Mouse (Mus musculus) limb, embryonic 11.5 days (tissue): ENCODE measurements around the gene Olfr317. TPM values are rescaled to one million over a fixed set of nuclear protein-coding genes. Genes with fewer than 3 reads are reported as not detected.
"Not testable (repeated sequence)": the region's sequence is repeated elsewhere in the genome, so short reads cannot be mapped to it uniquely, and the experiment has no call there.

Experiments used
- ATAC-seq: fragments of 200-750 bp; cut with Nextera tagmentation; 2 replicates; pipeline ENCODE4 v1.8.0; 2017; ENCODE audit warnings: low read depth; ENCODE audit not compliant: insufficient number of reproducible peaks, low FRiP score, low TSS enrichment
- DNase-seq: peaks from one replicate; pipeline ENCODE4 v3.0.0-alpha.2; 2015; ENCODE audit warnings: low spot score
- H3K27ac ChIP-seq: fragments of 300-500 bp; sonication (generic); replicated peaks from 2 replicates; pipeline ENCODE4 v1.5.1; 2014; ENCODE audit warnings: low read depth, mild to moderate bottlenecking, low read length
- H3K27me3 ChIP-seq: fragments of 300-500 bp; sonication (generic); 2 replicates; pipeline ENCODE4 v1.6.1; 2014; ENCODE audit warnings: mild to moderate bottlenecking, low read length, mixed read lengths; ENCODE audit not compliant: control insufficient read depth, insufficient read depth
- H3K36me3 ChIP-seq: fragments of 300-500 bp; sonication (generic); 2 replicates; pipeline ENCODE4 v1.6.1; 2014; ENCODE audit warnings: mild to moderate bottlenecking, low read length, moderate library complexity, mixed read lengths; ENCODE audit not compliant: control insufficient read depth, insufficient read depth
- H3K4me1 ChIP-seq: fragments of 300-500 bp; sonication (generic); 2 replicates; pipeline ENCODE4 v1.6.1; 2014; ENCODE audit warnings: low read length, mixed read lengths; ENCODE audit not compliant: control insufficient read depth, insufficient read depth
- H3K4me2 ChIP-seq: fragments of 300-500 bp; sonication (generic); 2 replicates; pipeline ENCODE4 v1.6.1; 2014; ENCODE audit warnings: low read depth, mild to moderate bottlenecking, moderate library complexity; ENCODE audit not compliant: severe bottlenecking
- H3K4me3 ChIP-seq: fragments of 300-500 bp; sonication (generic); 2 replicates; pipeline ENCODE4 v1.5.1; 2014; ENCODE audit warnings: low read depth, low read length
- H3K9ac ChIP-seq: fragments of 300-500 bp; sonication (generic); 2 replicates; pipeline ENCODE4 v1.6.1; 2014; ENCODE audit warnings: mild to moderate bottlenecking, low read length
- H3K9me3 ChIP-seq: fragments of 300-500 bp; sonication (generic); 2 replicates; pipeline ENCODE4 v1.6.1; 2016; ENCODE audit warnings: low read length; ENCODE audit not compliant: control insufficient read depth
- WGBS: fragments of 180-500 bp; shearing (Covaris S2); extraction: QIAGEN DNeasy Blood & Tissue Kit; methylation state at CpG from one replicate; pipeline ENCODE4 v1.1.7; 2014; 5-methylcytosine and 5-hydroxymethylcytosine counted together
- polyA plus RNA-seq: library from polyadenylated mRNA; unstranded; fragments of >200 nt; fragmentation: Nextera tagmentation; extraction: Ambion mirVana; gene quantifications from 2 replicates; pipeline ENCODE4 v1.2.1, GENCODE M21; 2014

The Olfr317 gene
- polyA plus RNA-seq: 0.07 TPM in 1 of 2 replicates, not detected in the other

DNA sequence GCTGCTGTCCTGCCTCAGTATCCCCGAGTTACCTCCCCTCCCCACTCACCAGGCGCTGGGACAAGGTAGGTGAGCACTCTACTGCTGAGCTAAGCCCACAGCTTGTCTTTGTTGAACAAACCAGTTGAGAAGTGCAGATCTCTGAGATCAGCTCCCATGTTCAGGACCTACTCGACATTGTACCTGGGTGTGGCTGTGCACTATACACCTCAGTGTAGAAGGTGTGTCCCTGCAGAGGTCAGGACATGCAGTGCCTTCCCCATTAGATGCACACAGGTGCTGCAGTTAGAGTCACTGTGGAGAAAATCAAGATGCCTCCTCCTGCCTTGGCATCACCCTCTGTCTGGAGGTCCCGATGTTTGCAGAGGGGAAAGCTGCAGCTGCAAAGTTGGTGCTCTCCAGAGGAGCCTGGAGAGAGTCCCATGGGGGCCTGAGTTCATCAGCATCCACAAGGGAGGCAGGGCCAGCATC, at the start of gene Olfr317:
TSS of gene Olfr317 (minus strand) at position 421 of the 471 bp plus-strand sequence.
- 63% methylated on average over 4 of the region's 4 CpGs for WGBS
- H3K36me3 ChIP-seq: no peaks in the 10 kb centered on the region

DNA sequence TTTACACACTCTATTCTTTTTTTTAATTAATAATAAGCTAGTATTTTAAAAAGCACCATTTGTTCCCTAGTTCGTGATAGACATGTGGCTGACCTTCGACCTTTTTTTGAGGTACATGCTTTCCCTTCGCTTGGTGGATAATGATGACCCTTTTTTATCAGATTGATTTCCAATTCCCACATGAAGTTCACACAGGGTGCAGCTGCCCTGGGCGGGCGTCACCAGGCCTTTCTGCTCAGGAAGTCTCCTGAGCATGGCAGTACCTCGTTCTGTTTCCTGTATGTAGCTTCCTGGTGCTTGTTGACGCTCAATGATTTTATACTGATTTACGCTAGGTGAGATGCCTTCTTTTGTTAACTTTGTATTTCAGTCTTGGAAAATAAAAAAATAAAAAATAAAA, 49.3 kb upstream of the Olfr317 start:
- DNase-seq (no peak), ATAC-seq (no peak)
- no peak overlapping the region for H3K27ac ChIP-seq
- H3K9me3 ChIP-seq: no peaks in the 10 kb centered on the region
- no peak overlapping the region for H3K9ac ChIP-seq
- WGBS: 89% methylated on average over 8 of the region's 8 CpGs
- H3K27me3 ChIP-seq: no peaks in the 10 kb centered on the region
- no peaks in the 10 kb centered on the region for H3K36me3 ChIP-seq
- H3K4me2 ChIP-seq: no peak overlapping the region
- H3K4me1 ChIP-seq: no peaks in the 10 kb centered on the region
- no peak overlapping the region for H3K4me3 ChIP-seq

More for the DNA sequence above, at the start of gene Olfr317:
- Histone ChIP-seq H3K9ac (no peak within 1 kb of the TSS), H3K27me3 (no peaks in the 10 kb centered on the region), H3K9me3 (no peaks in the 10 kb centered on the region), H3K4me3 (no peak within 1 kb of the TSS), H3K27ac (no peak within 1 kb of the TSS), H3K4me1 (no peaks in the 10 kb centered on the region), H3K4me2 (no peak within 1 kb of the TSS)
- ATAC-seq: no peak
- DNase-seq: no peak

DNA sequence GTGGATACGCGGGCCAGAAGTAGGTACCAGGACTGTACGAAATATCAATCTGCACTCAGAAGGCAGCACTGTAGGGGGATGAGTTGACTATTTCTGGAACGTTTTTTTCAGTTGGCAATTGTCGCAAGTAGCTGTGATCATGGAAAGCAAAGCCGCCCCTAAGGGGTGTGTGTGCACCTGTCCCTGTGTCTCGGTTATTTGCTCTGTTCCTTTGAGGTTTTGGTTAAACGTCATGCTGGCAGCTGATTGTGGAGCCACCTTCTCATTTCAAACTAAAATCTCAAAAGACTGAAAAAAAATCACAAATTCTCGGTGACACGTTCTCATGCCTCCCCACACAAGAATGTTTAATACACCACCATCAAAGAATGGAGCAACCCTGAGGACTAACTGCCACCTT, 48.6 kb upstream of the Olfr317 start:
- H3K36me3 ChIP-seq: no peaks in the 10 kb centered on the region
- no peak overlapping the region for H3K4me2 ChIP-seq
- no peak overlapping the region for H3K27ac ChIP-seq
- ATAC-seq: no peak
- WGBS: 91% methylated on average over 10 of the region's 10 CpGs
- H3K27me3 ChIP-seq: no peaks in the 10 kb centered on the region
- no peaks in the 10 kb centered on the region for H3K9me3 ChIP-seq
- no peak for DNase-seq
- no peak overlapping the region for H3K9ac ChIP-seq
- no peaks in the 10 kb centered on the region for H3K4me1 ChIP-seq
- no peak overlapping the region for H3K4me3 ChIP-seq

DNA sequence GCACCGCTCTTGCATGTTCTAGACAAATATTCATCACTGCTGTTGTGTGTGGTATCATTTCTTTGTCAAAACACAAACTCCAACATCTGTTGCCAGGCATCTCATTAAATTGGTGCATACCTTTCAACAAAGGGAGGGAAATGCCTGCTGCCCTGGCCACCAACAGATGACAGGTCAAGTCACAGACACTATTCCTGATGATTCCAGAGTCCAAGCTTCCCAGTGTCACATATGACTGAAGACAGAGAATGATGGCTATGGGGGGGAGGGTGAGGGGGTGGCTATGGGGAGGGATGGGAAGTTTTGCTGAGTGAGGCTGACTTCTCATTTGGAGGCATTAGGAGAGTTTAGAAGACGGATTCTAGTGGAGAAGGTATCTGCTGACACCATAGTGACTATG, 45.2 kb upstream of the Olfr317 start:
- Histone ChIP-seq H3K4me1 (no peaks in the 10 kb centered on the region), H3K4me2 (no peak overlapping the region), H3K27ac (no peak overlapping the region), H3K4me3 (no peak overlapping the region), H3K9ac (no peak overlapping the region), H3K27me3 (no peaks in the 10 kb centered on the region), H3K9me3 (no peaks in the 10 kb centered on the region), H3K36me3 (no peaks in the 10 kb centered on the region)
- ATAC-seq (no peak), DNase-seq (no peak)
- 75% methylated on average over 2 of the region's 2 CpGs for WGBS

DNA sequence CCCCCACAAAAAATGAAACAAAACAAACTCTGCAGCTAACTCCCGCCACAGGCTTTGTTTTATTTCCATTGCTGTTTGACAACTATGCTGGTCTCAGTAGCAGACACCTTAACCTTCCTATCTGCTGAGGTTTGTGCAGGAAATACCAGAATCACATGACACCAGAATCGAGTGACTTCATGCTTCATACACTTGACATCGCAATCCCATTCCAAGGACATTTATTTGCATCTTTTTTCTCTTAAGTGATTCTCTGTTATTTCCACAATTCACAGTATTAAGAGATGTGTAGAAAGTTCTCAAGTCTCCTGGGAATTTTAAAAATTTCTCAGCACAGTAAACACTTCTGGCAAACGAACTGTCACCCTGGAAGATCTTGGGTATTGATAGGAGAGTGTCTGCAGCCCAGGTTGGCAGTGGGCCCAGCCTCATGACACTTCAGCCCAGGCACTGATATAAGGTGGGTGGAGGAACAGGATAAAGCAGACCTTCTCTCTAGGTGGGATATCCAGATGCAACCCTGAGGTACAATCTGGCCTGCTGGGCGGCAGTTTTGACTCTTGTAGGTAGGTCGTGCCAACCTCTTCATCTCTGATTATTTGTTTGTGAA, 43.6 kb upstream of the Olfr317 start, which contains the start of gene Olfr314:
TSS of gene Olfr314 (plus strand) at position 473 of the 610 bp plus-strand sequence.
- ATAC-seq (no peak), DNase-seq (no peak)
- Histone ChIP-seq H3K4me3 (no peak within 1 kb of the TSS), H3K9ac (no peak within 1 kb of the TSS), H3K9me3 (no peaks in the 10 kb centered on the region), H3K36me3 (no peaks in the 10 kb centered on the region), H3K27me3 (no peaks in the 10 kb centered on the region), H3K4me2 (no peak within 1 kb of the TSS), H3K4me1 (no peaks in the 10 kb centered on the region), H3K27ac (no peak within 1 kb of the TSS)
- WGBS: 84% methylated on average over 6 of the region's 6 CpGs

DNA sequence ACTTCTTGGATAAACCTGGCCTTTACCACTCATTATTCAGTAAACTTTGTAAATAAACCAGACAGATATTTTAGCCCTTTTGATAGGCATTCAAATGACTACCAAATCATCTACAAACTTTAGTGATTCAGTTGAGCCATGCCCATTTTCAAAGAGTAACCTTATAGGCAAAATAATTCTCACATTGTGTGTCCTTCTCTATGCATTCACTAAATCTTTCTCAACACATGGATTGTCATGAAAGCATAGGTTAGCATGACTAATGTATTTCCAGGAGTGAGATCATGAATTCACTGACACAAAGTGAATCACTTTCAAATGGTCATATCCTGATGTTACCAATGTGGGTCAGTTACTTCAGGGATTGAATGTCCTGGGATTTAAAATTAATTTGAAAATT, 33.9 kb upstream of the Olfr317 start, which contains the start of gene Olfr315:
TSS of gene Olfr315 (plus strand) at position 301 of the 400 bp plus-strand sequence.
- H3K4me1 ChIP-seq: no peaks in the 10 kb centered on the region
- no peak within 1 kb of the TSS for H3K27ac ChIP-seq
- no peak for DNase-seq
- no peaks in the 10 kb centered on the region for H3K9me3 ChIP-seq
- ATAC-seq: no peak
- no peak within 1 kb of the TSS for H3K4me2 ChIP-seq
- no peak within 1 kb of the TSS for H3K9ac ChIP-seq
- H3K36me3 ChIP-seq: no peaks in the 10 kb centered on the region
- no peak within 1 kb of the TSS for H3K4me3 ChIP-seq
- H3K27me3 ChIP-seq: no peaks in the 10 kb centered on the region

DNA sequence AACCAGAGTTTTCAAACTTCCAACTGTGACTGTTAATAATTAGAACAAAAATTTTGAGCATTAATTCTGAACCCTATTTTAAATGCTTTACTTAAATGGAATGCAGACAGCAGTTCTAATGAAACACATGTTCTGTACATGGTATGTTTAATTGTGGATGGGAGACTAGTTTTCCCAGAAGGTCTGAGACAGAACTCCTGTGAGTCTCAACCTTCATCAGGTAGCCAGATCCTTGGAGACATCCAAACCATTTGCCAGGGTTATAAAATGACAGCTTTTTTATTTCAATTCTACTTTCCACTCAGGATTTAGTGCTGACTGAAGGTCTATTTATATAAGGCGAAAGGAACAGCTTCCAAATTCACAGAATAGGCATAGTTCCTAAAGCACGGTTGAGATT, 13.4 kb upstream of the Olfr317 start, which contains the start of gene Olfr316:
TSS of gene Olfr316 (plus strand) at position 301 of the 400 bp plus-strand sequence.
- H3K4me2 ChIP-seq: no peak within 1 kb of the TSS
- DNase-seq: no peak
- H3K9ac ChIP-seq: no peak within 1 kb of the TSS
- H3K4me1 ChIP-seq: no peaks in the 10 kb centered on the region
- no peak within 1 kb of the TSS for H3K27ac ChIP-seq
- no peaks in the 10 kb centered on the region for H3K36me3 ChIP-seq
- no peaks in the 10 kb centered on the region for H3K27me3 ChIP-seq
- ATAC-seq: no peak
- H3K9me3 ChIP-seq: no peaks in the 10 kb centered on the region
- H3K4me3 ChIP-seq: no peak within 1 kb of the TSS
- 91% methylated on average over 2 of the region's 2 CpGs for WGBS

DNA sequence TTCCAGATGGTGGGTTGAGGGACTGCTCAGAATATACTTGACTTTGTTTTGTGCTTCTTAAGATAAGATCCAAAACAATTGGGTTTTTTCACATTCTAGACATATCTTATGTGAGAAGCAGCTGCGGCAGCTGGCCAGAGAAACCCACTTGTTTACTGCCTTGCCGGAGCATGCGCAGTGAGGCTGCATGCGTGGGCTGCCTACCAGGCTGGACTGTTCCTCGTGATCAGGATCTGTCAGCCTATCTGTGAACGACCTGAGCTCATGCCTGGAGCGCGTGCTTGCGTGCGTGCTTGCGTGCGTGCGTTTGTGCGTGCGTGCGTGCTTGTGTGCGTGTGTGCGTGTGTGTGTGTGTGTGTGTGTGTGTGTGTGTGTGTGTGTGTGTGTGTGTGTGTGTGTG, 12.1 kb upstream of the Olfr317 start:
- not testable (repeated sequence) for H3K36me3 ChIP-seq, H3K4me1 ChIP-seq, H3K9ac ChIP-seq, H3K4me2 ChIP-seq, H3K27ac ChIP-seq, H3K27me3 ChIP-seq, DNase-seq, ATAC-seq, H3K9me3 ChIP-seq, H3K4me3 ChIP-seq
- 86% methylated on average over 18 of the region's 18 CpGs for WGBS

DNA sequence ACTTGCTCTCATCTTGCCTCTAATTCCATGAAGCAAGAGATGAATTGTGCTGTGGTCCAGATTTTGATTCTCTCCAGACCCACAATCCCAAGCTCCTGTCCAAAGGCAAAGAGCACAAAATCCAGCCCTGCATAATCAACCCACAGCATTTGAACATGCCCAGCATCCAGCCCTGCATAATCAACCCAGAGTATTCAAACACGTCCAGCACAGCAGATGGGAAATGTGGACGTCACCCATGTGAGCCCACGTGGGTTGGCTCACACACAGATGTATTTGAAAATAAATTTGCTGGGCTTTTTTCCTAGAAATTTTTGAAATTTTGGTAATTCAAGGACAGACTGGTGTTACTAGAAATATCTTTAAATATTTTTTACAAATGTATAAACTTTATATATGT, 5.6 kb downstream of the Olfr317 start:
- no peaks in the 10 kb centered on the region for H3K4me1 ChIP-seq
- WGBS: 71% methylated on average over 3 of the region's 3 CpGs
- no peak overlapping the region for H3K9ac ChIP-seq
- no peak for DNase-seq
- H3K4me2 ChIP-seq: no peak overlapping the region
- no peak overlapping the region for H3K4me3 ChIP-seq
- H3K36me3 ChIP-seq: no peaks in the 10 kb centered on the region
- H3K27me3 ChIP-seq: no peaks in the 10 kb centered on the region
- no peak overlapping the region for H3K27ac ChIP-seq
- no peaks in the 10 kb centered on the region for H3K9me3 ChIP-seq
- no peak for ATAC-seq
